Mouse (Mus musculus): ENCODE data around the gene Gprin1. TPM values are rescaled to one million over a fixed set of nuclear protein-coding genes. Genes with fewer than 3 reads are reported as not detected.
"Not testable (repeated sequence)": the region's sequence is repeated elsewhere in the genome, so short reads cannot be mapped to it uniquely, and the experiment has no call there.

The Gprin1 gene
- polyA plus RNA-seq, 1 experiment from 2014 or later: 0.65 TPM

- ATAC-seq (ENCODE audit: insufficient number of reproducible peaks, low FRiP score, low TSS enrichment, low read depth); H3K4me3 ChIP-seq (replicated peaks); H3K4me2 ChIP-seq (replicated peaks); H3K9me3 ChIP-seq (replicated peaks); H3K27ac ChIP-seq (replicated peaks); H3K36me3 ChIP-seq; H3K9ac ChIP-seq: not testable (repeated sequence)
- Histone ChIP-seq H3K4me1 (peaks cover 20% of the 10 kb centered on the region), H3K27me3 (peaks cover 18% of the 10 kb centered on the region)
- WGBS: 60% methylated on average over 2 of the region's 2 CpGs
Observed at GRCm38 (mm10) chr13:54787591-54787990, 37.9 kb upstream of the Gprin1 start.

- Histone ChIP-seq H3K4me1 (peaks cover 7% of the 10 kb centered on the region; the same call in 1 of the 2 replicates), H3K4me2 (replicated peaks) (no peak within 1 kb of the TSS), H3K9ac (no peak within 1 kb of the TSS), H3K9me3 (replicated peaks) (no peaks in the 10 kb centered on the region), H3K36me3 (no peaks in the 10 kb centered on the region), H3K4me3 (replicated peaks) (no peak within 1 kb of the TSS), H3K27ac (replicated peaks) (no peak within 1 kb of the TSS), H3K27me3 (no peaks in the 10 kb centered on the region)
- no peak for ATAC-seq (ENCODE audit: insufficient number of reproducible peaks, low FRiP score, low TSS enrichment, low read depth)
- 82% methylated on average over 4 of the region's 4 CpGs for WGBS
Observed at GRCm38 (mm10) chr13:54783698-54784097, 34.0 kb upstream of the Gprin1 start, which contains the start of gene Eif4e1b. TSS of gene Eif4e1b (plus strand) at chr13:54783998.

- Histone ChIP-seq H3K9ac (no peak overlapping the region), H3K36me3 (no peaks in the 10 kb centered on the region), H3K27me3 (no peaks in the 10 kb centered on the region), H3K9me3 (replicated peaks) (no peaks in the 10 kb centered on the region), H3K4me1 (peaks cover 4% of the 10 kb centered on the region; the same call in 1 of the 2 replicates), H3K27ac (replicated peaks) (no peak overlapping the region), H3K4me3 (replicated peaks) (no peak overlapping the region), H3K4me2 (replicated peaks) (no peak overlapping the region)
- 31% methylated on average over 2 of the region's 2 CpGs for WGBS
- ATAC-seq (ENCODE audit: insufficient number of reproducible peaks, low FRiP score, low TSS enrichment, low read depth): no peak
Observed at GRCm38 (mm10) chr13:54783235-54783634, 33.6 kb upstream of the Gprin1 start.

GRCm38 (mm10) chr13:54781086-54781485 lies 31.4 kb upstream of the Gprin1 start:
- H3K27me3 ChIP-seq: no peaks in the 10 kb centered on the region
- H3K9me3 ChIP-seq (replicated peaks): no peaks in the 10 kb centered on the region
- no peak overlapping the region for H3K27ac ChIP-seq (replicated peaks)
- WGBS: 79% methylated on average over 3 of the region's 3 CpGs
- H3K4me2 ChIP-seq (replicated peaks): no peak overlapping the region
- ATAC-seq (ENCODE audit: insufficient number of reproducible peaks, low FRiP score, low TSS enrichment, low read depth): no peak
- no peak overlapping the region for H3K9ac ChIP-seq
- peaks cover 4% of the 10 kb centered on the region; the same call in 1 of the 2 replicates for H3K4me1 ChIP-seq
- no peak overlapping the region for H3K4me3 ChIP-seq (replicated peaks)
- no peaks in the 10 kb centered on the region for H3K36me3 ChIP-seq

- H3K36me3 ChIP-seq: no peaks in the 10 kb centered on the region
- no peak for ATAC-seq (ENCODE audit: insufficient number of reproducible peaks, low FRiP score, low TSS enrichment, low read depth)
- no peak overlapping the region for H3K4me2 ChIP-seq (replicated peaks)
- H3K27ac ChIP-seq (replicated peaks): no peak overlapping the region
- no peak overlapping the region for H3K4me3 ChIP-seq (replicated peaks)
- WGBS: 76% methylated on average over 3 of the region's 3 CpGs
- H3K9ac ChIP-seq: no peak overlapping the region
- H3K9me3 ChIP-seq (replicated peaks): no peaks in the 10 kb centered on the region
- no peaks in the 10 kb centered on the region for H3K27me3 ChIP-seq
- H3K4me1 ChIP-seq: peaks cover 4% of the 10 kb centered on the region; the same call in 1 of the 2 replicates
Observed at GRCm38 (mm10) chr13:54780592-54780991, 30.9 kb upstream of the Gprin1 start.

- no peak overlapping the region for H3K4me2 ChIP-seq (replicated peaks)
- no peaks in the 10 kb centered on the region for H3K36me3 ChIP-seq
- no peak overlapping the region for H3K4me3 ChIP-seq (replicated peaks)
- no peak overlapping the region for H3K9ac ChIP-seq
- no peaks in the 10 kb centered on the region for H3K9me3 ChIP-seq (replicated peaks)
- ATAC-seq (ENCODE audit: insufficient number of reproducible peaks, low FRiP score, low TSS enrichment, low read depth): no peak
- 78% methylated on average over 4 of the region's 4 CpGs for WGBS
- no peak overlapping the region for H3K27ac ChIP-seq (replicated peaks)
- peaks cover 60% of the 10 kb centered on the region for H3K27me3 ChIP-seq
- H3K4me1 ChIP-seq: peaks cover 12% of the 10 kb centered on the region
Observed at GRCm38 (mm10) chr13:54767012-54767411, 17.3 kb upstream of the Gprin1 start.

GRCm38 (mm10) chr13:54766192-54766768 lies 16.6 kb upstream of the Gprin1 start, which contains the start of gene Sncb:
TSS of gene Sncb (minus strand) at chr13:54766595.
- H3K9me3 ChIP-seq (replicated peaks): no peaks in the 10 kb centered on the region
- H3K9ac ChIP-seq: no peak within 1 kb of the TSS
- ATAC-seq (ENCODE audit: insufficient number of reproducible peaks, low FRiP score, low TSS enrichment, low read depth): 0 out of 2 replicates have a peak, but pooled peaks have one; percentile 51
- no peak within 1 kb of the TSS for H3K27ac ChIP-seq (replicated peaks)
- no peaks in the 10 kb centered on the region for H3K36me3 ChIP-seq
- H3K4me1 ChIP-seq: peaks cover 12% of the 10 kb centered on the region
- peak within 1 kb of the TSS; percentile 34 for H3K4me3 ChIP-seq (replicated peaks)
- H3K4me2 ChIP-seq (replicated peaks): peak within 1 kb of the TSS; percentile 47
- 1% methylated on average over 35 of the region's 35 CpGs for WGBS
- peaks cover 65% of the 10 kb centered on the region for H3K27me3 ChIP-seq

GRCm38 (mm10) chr13:54765281-54766191 lies 15.9 kb upstream of the Gprin1 start:
- Histone ChIP-seq H3K36me3 (no peaks in the 10 kb centered on the region), H3K27me3 (peaks cover 70% of the 10 kb centered on the region), H3K4me2 (replicated peaks) (peak overlapping the region; percentile 47), H3K4me3 (replicated peaks) (peak overlapping the region; percentile 34), H3K4me1 (peaks cover 12% of the 10 kb centered on the region), H3K9me3 (replicated peaks) (no peaks in the 10 kb centered on the region), H3K27ac (replicated peaks) (no peak overlapping the region), H3K9ac (no peak overlapping the region)
- ATAC-seq (ENCODE audit: insufficient number of reproducible peaks, low FRiP score, low TSS enrichment, low read depth): no peak
- WGBS: 4% methylated on average over 44 of the region's 44 CpGs

GRCm38 (mm10) chr13:54760906-54761305 lies 11.2 kb upstream of the Gprin1 start:
- peaks cover 76% of the 10 kb centered on the region for H3K27me3 ChIP-seq
- ATAC-seq (ENCODE audit: insufficient number of reproducible peaks, low FRiP score, low TSS enrichment, low read depth): no peak
- H3K9ac ChIP-seq: no peak overlapping the region
- no peak overlapping the region for H3K4me2 ChIP-seq (replicated peaks)
- peaks cover 24% of the 10 kb centered on the region for H3K4me1 ChIP-seq
- 70% methylated on average over 7 of the region's 7 CpGs for WGBS
- H3K36me3 ChIP-seq: no peaks in the 10 kb centered on the region
- H3K27ac ChIP-seq (replicated peaks): no peak overlapping the region
- H3K4me3 ChIP-seq (replicated peaks): no peak overlapping the region
- H3K9me3 ChIP-seq (replicated peaks): no peaks in the 10 kb centered on the region

- ATAC-seq (ENCODE audit: insufficient number of reproducible peaks, low FRiP score, low TSS enrichment, low read depth): no peak
- Histone ChIP-seq H3K4me3 (replicated peaks) (no peak overlapping the region), H3K36me3 (no peaks in the 10 kb centered on the region), H3K27ac (replicated peaks) (no peak overlapping the region), H3K4me1 (peaks cover 20% of the 10 kb centered on the region), H3K27me3 (peaks cover 72% of the 10 kb centered on the region), H3K4me2 (replicated peaks) (no peak overlapping the region), H3K9me3 (replicated peaks) (no peaks in the 10 kb centered on the region), H3K9ac (no peak overlapping the region)
- WGBS: 43% methylated on average over 8 of the region's 8 CpGs
Observed at GRCm38 (mm10) chr13:54760164-54760795, 10.6 kb upstream of the Gprin1 start.

- Histone ChIP-seq H3K27ac (replicated peaks) (no peak overlapping the region), H3K9me3 (replicated peaks) (no peaks in the 10 kb centered on the region), H3K4me2 (replicated peaks) (no peak overlapping the region), H3K9ac (no peak overlapping the region), H3K4me3 (replicated peaks) (no peak overlapping the region), H3K27me3 (peaks cover 69% of the 10 kb centered on the region), H3K36me3 (no peaks in the 10 kb centered on the region), H3K4me1 (peaks cover 20% of the 10 kb centered on the region)
- 11% methylated on average over 7 of the region's 7 CpGs for WGBS
- no peak for ATAC-seq (ENCODE audit: insufficient number of reproducible peaks, low FRiP score, low TSS enrichment, low read depth)
Observed at GRCm38 (mm10) chr13:54759496-54759895, 9.8 kb upstream of the Gprin1 start.
